Mouse (Mus musculus) right cerebral cortex, postnatal 10 days (tissue): ENCODE results near the gene Simc1.
A peak's percentile ranks its signal among the peaks of the same experiment; 100 is the strongest.

Experiments
- DNase-seq, 2 experiments: peaks; one replicate each; pipeline ENCODE4 v3.0.0; 2021; ENCODE audit warnings: low spot score in 2 of 2

The Simc1 gene

DNA sequence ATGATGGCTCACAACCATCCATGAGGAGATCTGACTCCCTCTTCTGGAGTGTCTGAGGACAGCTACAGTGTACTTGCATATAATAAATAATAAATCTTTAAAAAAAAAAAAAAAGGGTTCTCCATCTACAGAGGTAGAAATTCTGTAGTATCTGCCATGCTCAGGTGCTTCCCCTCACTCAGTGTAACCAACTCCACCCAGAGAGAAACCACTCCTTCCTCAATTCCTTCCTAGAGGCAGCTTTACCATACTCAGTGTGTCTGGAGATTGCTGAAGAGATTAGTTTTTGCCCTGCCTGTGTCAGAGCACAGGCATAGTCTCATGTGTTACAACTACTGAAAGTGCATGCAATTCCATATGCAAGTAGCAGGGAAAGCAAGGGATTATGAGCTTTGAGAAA lies 28.6 kb downstream of the Simc1 start:
- DNase-seq = no peak

- no peak for DNase-seq
Measured at GRCm38 (mm10) chr13:54548036-54548435, 44.5 kb downstream of the Simc1 start.

DNA sequence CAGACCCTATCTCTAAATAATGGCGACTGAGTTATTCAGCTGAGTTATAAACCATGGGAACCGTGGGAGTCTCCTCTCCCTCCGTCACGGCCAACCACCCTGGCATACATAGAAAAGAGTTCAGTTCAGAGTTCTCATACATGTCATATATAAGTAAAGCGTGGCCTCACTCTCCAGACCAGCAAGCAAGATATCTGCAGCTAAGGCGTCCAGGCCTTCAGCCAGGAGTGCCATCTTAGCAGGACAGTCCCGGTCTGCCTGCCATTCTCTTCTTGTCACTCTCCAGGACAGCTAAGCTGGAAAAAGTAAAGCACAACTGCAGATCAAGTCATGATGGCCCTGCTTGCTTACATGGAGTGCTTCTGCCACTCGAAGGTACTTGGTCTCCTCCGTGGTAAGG lies 52.6 kb downstream of the Simc1 start:
- DNase-seq = no peak

DNA sequence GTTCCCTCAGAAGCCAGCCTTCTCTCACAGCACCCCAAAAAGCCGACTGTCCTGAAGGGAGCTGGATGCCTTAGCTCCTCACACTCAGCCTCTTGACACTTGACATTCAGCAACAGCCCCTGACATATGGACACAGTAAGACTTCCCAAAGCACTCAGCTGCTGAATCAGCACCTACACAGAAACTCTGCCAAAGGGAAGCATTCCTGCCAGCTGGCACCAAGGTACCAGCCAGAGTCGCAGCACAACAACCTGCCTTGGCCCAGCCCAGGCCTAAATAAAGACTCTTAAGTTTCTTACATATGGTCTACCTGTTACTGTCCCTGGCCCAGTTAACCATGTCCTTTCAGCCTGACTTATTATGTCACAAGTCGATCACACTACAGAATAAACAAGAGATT lies 53.2 kb downstream of the Simc1 start:
- DNase-seq = no peak

DNA sequence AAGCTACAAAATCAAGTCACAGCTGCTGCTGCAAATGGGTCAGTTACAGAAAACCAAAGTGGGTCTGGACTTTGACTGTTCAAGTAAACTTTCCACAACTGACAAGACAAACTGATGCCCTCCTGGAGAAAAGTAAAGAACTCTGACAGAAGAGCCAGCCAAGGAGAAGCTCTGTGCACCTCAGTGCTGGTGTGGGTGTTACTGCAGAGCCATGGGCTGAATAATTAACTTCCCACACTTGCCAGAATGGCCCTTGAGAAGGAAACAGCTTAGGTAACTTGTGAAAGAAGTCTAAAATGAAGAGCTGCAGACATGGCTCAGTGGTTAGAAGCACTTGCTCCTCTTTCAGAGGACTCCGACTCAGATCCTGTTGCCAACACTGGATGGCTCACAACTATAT lies 54.1 kb downstream of the Simc1 start:
- DNase-seq = no peak

GRCm38 (mm10) chr13:54559656-54560055 lies 56.1 kb downstream of the Simc1 start:
- DNase-seq = no peak

DNA sequence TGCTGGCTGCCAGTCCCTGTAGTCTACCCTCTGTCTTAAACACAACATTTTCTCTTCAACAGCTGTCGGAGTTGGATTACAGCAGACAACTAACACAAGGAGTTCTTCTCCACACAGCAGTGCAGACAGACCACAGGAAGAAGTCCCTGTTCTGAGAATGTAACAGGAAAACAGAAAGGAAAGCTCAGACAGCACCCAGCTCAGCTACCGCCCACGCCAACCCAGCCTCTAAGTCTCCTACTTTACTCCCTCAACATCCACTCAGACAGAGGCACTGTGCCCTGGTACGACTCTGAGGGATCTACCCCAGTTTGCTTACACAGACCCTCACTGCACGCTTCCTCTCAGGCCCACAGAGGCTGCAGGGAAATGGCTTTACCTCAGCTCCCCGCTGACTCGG lies 57.0 kb downstream of the Simc1 start:
- DNase-seq = no peak

GRCm38 (mm10) chr13:54562562-54562961 lies 59.0 kb downstream of the Simc1 start:
- DNase-seq = no peak

DNA sequence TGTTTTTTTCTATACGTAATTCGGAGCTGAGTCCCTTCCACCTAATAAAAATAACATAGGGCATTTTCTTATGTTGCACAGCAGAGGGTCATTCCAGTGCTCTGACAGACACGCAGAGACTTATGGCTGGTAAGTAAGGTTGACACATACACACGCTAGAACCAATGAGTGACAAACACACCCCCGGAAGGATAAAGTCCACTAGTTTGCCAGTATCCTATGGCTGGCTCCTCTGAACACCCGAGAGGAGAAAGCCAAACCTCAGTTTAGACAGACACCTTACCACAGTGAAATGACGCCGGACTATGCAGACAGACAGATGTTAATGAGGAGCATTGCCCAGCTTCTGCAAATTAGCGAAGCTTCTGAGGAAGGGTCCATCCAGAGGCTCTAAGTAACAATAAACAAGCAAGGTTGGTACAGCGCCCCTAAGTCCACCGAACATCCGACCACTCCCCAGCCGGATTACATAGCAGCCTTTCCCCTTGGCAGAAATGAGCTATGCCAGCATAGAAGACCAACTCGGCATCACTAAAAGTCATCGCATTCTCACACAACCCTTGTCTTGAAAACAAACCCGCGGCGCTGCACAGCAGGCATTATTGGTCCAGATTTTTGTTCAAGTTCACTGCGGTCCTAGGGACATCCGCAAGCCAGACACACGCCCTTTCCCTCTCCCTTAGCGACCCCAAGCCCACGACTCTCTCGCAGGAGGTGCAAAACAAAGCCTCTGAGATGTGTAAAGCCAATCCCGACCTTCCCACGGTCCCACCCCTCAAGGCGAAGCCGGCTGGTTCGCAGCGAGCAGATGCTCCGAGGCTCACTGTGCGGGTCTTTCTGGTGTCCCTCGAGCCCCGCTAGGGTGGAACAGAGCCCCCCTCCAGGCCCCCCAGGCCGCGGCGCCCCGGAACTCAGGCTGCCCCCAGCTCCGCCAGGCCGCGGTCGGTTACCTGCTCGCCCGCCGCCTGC lies 60.9 kb downstream of the Simc1 start:
- DNase-seq = peak in 1 of 2 experiments; percentile 47

GRCm38 (mm10) chr13:54565201-54565581 lies 61.6 kb downstream of the Simc1 start, which contains the start of gene 4833439L19Rik:
4833439L19Rik (minus strand) TSS chr13:54565435.
- DNase-seq = peak; percentile 97 to 98

DNA sequence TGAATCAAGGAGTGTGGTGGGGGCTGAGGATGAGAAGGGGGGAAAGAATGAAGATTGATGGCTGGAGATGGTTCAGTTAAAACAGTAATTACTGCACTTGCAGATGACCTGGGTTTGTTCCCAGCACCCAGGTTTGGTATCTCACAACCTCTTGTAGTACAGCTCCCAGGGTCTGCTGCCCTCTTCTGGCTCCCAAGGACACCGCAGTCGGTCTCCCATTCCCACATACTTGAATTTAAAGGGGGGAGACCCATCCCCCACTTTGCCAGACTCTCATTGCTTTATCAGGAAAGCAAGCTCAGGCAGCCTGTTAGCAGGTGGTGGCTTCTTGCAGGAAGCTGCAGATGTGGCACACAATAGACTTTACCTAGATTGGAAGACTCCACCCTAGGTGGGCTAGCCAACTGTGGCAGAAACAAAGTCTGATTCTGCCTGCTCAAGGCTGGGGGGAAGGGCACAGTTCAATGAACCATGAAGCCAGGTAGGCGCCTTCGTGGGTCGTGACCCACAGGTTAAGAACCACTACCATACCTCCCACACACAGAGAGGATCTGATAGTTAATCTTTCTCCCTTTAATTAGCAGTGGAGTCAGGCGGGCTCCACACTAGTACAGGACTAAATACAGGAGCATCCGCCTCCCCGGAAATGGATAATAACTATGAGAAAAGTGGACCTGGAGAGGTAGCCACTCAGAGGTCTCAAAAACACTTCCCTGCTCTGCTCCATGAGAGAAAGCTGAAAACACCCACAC lies 62.2 kb downstream of the Simc1 start:
- DNase-seq = peak; percentile 77 to 79

DNA sequence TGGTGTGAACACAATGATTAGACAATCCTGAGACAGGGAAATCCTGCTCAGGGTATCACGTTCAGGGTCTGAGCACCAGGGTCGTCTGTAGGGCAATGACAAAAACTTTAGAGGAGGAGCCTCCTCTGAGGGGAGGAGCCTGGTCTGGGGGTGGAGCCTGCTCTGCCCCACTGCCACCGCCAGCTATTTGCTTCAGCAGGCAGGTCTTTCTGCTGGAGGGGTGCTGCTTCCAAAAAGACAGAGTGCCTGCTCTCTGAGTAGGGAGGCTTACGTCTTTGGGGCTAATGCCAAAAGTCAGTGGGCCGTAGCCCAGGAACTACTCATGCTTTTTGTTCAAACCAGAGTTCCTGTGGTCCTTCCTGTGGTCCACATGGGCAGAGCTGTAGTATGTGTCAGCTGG lies 64.8 kb downstream of the Simc1 start:
- no peak for DNase-seq

DNA sequence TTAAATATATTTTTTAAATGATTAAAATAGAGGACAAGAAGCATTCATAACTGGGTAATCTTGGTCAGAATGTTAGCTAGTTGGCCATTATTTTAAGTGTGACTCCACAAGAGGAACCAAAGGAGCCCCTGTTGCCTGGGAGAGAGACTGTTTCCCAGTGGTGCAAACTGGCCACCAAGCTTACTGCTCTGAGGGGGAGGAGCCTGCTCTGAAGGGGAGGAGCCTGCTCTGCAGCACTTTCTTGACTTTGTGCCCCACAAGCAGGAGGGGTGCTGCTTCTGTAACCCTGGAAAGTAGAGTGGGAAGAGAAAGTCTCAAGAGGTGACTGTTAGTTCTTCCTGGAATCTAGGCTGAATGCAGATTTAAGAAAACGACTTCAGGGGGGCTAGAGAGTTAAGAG lies 65.7 kb downstream of the Simc1 start:
- DNase-seq = no peak

DNA sequence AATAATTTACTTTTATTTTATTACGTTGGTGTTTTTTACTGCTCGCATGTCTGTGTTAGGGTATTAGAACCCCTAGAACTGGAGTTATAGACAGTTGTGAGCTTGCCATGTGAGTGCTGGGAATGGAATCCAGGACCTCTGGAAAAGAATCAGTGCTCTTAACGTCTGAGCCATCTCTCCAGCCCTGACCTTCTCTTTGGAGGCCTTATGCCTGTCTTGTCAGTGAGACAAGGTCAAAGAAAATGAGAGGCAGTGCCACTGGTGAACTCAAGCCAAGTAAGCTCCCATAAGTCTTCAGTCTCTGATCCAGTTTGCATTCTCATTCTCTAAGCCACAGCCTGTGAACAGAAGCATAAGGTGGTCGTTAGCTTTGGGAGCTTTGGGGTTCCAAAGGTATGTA lies 67.2 kb downstream of the Simc1 start:
- DNase-seq = no peak

DNA sequence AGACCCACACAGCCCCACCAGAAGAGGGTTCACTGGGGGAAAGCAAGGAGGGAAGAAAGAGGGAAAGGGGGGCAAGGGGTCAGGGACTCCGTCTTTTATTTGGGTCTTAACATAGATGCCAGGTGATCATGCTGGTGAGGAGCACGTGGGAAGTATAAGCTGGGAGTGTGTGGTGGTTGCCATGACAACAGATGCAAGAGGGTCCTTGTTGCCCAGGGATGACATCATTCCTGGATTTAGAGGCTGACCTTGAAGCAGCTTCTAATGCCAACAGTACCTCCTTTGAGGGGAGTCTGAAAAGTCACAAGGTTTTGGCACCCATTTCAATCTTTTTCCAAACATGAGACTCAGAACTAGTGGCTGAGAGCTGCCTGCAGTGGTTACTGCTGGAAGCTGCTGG lies 68.1 kb downstream of the Simc1 start:
- peak; percentile 57 to 74 for DNase-seq

DNA sequence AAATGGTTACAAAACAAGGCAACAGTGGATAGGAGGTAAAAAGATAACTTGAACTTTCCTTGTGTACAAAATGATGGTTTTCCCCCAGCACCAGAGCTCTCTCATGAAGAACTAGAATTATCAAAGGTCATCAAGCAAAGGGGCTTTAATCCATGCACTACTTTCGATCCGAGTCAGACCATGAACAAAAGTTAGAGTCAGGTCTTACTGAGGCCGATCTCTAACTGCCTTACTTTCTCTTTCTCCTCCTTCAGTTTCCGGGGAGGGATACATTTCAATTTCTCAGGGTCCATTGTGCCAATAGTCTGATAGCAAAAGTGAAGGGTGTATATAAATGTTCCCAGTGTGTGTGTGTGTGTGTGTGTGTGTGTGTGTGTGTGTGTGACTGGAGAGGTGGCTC lies 69.0 kb downstream of the Simc1 start:
- no peak for DNase-seq

DNA sequence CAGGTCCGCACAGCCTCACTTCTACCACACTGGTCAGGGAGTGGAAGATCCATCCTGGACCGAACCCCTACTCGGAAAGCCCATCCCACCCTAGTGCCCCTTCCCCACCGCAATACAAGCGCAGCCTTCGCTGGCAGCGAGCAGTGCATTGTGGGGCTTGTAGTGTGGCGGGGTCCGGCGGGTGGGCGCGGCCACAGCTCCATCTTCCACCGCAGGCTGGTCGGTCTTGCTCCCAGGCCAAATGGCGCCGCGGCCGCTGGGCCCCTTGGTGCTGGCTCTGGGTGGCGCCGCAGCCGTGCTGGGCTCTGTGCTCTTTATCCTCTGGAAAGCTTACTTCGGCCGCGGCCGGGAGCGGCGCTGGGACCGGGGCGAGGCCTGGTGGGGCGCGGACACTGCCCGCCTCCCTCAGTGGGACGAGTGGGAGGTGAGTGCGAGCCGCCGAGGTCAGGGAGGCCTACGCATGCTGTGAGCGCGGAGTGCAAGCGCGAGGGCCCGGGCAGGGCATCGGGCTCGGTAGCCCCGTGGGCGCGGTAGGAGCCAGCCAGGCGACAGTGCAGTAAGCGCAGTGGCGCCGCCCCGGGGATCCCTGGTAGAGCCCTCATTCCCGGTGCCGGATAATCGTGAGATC lies 71.4 kb downstream of the Simc1 start, which contains the start of gene Arl10:
TSS of gene Arl10 (plus strand) at position 162 of the 628 bp plus-strand sequence.
- peak; percentile 87 to 88 for DNase-seq

DNA sequence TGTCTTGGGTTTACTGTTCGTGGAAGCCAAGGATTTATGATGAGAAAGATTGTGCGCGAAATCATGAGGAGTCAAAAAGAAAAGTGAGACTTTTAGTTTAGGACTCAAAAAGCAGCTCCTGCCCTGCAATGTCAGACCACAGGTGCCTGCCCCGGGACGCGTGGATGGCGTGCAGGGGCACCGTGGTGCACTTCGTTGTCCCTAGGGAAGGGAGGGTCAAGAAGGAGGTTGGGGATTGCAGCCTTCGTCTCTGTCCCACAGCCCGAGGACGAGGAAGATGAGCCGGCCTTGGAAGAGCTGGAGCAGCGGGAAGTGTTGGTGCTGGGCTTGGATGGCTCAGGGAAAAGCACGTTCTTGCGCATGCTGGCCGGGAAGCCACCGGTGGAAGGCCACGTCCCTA lies 71.9 kb downstream of the Simc1 start:
- DNase-seq = no peak

- DNase-seq = no peak
Measured at GRCm38 (mm10) chr13:54577652-54578507, 74.3 kb downstream of the Simc1 start.

DNA sequence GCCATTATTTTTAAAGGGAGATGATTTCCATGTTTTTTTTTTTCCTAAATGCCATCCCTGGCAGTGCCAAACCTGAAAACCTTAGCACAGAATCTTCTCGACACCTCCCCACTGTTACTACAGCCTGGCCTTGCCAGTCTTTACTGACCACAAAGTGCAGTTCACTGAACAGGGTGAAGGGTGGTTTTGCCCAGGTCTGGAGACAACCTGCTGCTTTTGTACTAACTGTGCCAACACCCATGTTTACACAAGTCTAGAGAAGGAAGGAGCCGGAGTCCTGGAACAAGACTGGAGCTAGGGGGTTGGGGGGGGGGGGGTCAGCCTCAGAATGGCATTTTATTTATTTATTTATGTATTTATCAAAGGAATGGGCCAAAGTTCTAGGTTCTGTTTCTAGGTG lies 77.8 kb downstream of the Simc1 start:
- no peak for DNase-seq

GRCm38 (mm10) chr13:54582126-54582525 lies 78.5 kb downstream of the Simc1 start:
- DNase-seq = no peak
